Mouse (Mus musculus): ENCODE measurements at regions not wholly inside any gene's neighbourhood (a gene's known extent, or its start where the extent isn't known, plus 50 kb on each side); places are given as distances from the start of the nearest gene placed in this dataset.

DNA sequence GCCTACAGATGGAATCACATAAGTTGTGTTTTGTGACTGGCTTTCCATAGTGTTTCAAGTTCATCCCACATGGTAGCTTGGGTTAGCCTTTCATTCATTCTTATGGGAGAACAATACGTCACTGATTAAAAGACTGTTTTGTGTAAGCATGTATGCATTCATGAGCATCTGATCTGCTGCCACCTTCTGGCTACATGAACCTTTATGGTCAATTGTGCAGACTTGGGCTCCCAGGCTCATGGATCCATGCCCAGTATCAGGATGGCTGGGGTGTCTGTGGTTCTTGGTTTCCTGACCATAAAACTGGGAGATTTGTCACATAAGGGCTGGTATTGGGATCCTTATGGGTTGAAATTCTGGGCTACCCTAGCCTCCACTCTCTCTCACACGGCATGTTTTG lies 90.4 kb upstream of the Kazn start:
- TF ChIP-seq TAL1 (IDR thresholded peaks at IDR 0.05; ENCODE audit: low read length) (no peak), GATA1 (IDR thresholded peaks at IDR 0.05; ENCODE audit: low read length) (no peak)
